ENCODE assay signal across 8 mouse cellular contexts in the genomic region with DNA sequence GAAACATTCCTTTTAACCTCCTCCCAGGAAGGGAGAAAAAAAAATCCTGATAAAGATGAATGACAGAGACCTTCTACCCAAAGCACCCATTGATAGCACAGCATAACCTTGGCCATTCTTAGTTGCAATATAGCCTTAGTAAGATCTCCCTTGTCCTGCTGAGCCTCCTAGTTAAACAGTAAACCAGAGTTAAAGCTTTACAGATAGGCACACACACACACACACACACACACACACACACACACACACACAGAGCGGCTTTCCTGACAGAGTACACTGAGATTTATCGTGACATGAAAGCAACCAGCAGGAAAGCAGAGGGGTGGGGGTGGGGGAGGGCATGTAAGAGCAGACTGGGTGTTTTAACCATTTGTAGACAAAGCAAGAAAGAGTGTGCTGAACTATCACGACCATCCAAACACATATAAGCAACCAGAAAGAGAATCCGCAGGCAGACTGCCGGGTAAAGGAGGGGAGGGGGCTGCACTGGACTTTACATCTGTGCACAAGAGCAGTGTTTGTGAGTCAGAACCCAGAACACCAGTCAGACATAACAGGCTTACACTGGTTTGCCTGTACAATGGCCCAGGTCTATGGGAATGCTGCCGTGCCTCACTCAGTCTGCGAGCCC. TPM values are rescaled to one million over a fixed set of nuclear protein-coding genes. Genes with fewer than 3 reads are reported as not detected.
DNase-seq lines count a peak whose midpoint lies in the region; ATAC-seq and TF ChIP-seq lines count a peak whose summit lies in the region.

No protein-coding gene starts in this region.

- no peaks in the 10 kb centered on the region for H3K27me3 ChIP-seq in heart, postnatal 0 days (ENCODE audit: control insufficient read depth, insufficient read depth, low read length)
- H3K27me3 ChIP-seq in hindbrain, embryonic 14.5 days (ENCODE audit: control insufficient read depth, insufficient read depth, low read length), result no peaks in the 10 kb centered on the region
- H3K27me3 ChIP-seq in limb, embryonic 14.5 days (ENCODE audit: control insufficient read depth, insufficient read depth, low read length), result no peaks in the 10 kb centered on the region

- TF ChIP-seq EP300 in heart, postnatal 0 days (IDR thresholded peaks at IDR 0.05; ENCODE audit: low read depth), result no peak

- peak; percentile 17 for DNase-seq in heart, postnatal 0 days (ENCODE audit: low spot score)
- DNase-seq in heart, adult 8-10 months (ENCODE audit: low spot score), result no peak
- DNase-seq in hindbrain, embryonic 14.5 days (ENCODE audit: low spot score), result no peak
- DNase-seq in limb, embryonic 14.5 days (ENCODE audit: low spot score), result no peak
- DNase-seq in retina, postnatal 1 day, result peak; percentile 76
- DNase-seq in Muller cell, postnatal 12 days (ENCODE audit: inconsistent ontology term), result no peak
- no peak for DNase-seq in ovary, postnatal 14 days (ENCODE audit: low spot score)

- ATAC-seq in heart, postnatal 0 days (ENCODE audit: insufficient read depth, low read depth), result no peak
- ATAC-seq in hindbrain, embryonic 14.5 days (ENCODE audit: low FRiP score), result peak; percentile 49; the same call in 1 of the 2 replicates
- 0 out of 2 replicates have a peak, but pooled peaks have one; percentile 23 for ATAC-seq in limb, embryonic 14.5 days (ENCODE audit: low FRiP score, low read depth)
- no peak for ATAC-seq in erythroid progenitor cell, adult 5-6 weeks (replicated peaks; ENCODE audit: low FRiP score, poor library complexity, severe bottlenecking)

- H3K4me1 ChIP-seq in heart, postnatal 0 days (ENCODE audit: control insufficient read depth, insufficient read depth), result peaks cover 27% of the 10 kb centered on the region
- H3K4me1 ChIP-seq in hindbrain, embryonic 14.5 days (replicated peaks; ENCODE audit: control insufficient read depth, insufficient read depth, low read length), result peaks cover 40% of the 10 kb centered on the region
- H3K4me1 ChIP-seq in limb, embryonic 14.5 days (ENCODE audit: control insufficient read depth, insufficient read depth, low read length), result peaks cover 60% of the 10 kb centered on the region

- no peak overlapping the region for H3K27ac ChIP-seq in heart, postnatal 0 days (ENCODE audit: low read depth)
- peak overlapping the region; percentile 43 for H3K27ac ChIP-seq in hindbrain, embryonic 14.5 days
- H3K27ac ChIP-seq in limb, embryonic 14.5 days (replicated peaks; ENCODE audit: low read depth, low read length), result peak overlapping the region; percentile 52; the same call in 1 of the 2 replicates

- H3K36me3 ChIP-seq in heart, postnatal 0 days (replicated peaks; ENCODE audit: control insufficient read depth, insufficient read depth, low read length), result no peaks in the 10 kb centered on the region
- H3K36me3 ChIP-seq in hindbrain, embryonic 14.5 days (replicated peaks; ENCODE audit: control insufficient read depth, insufficient read depth), result no peaks in the 10 kb centered on the region
- H3K36me3 ChIP-seq in limb, embryonic 14.5 days (ENCODE audit: control insufficient read depth, insufficient read depth, low read length), result peaks cover 27% of the 10 kb centered on the region; the same call in 1 of the 2 replicates

- TF ChIP-seq CTCF in heart, postnatal 0 days (IDR thresholded peaks at IDR 0.05; ENCODE audit: low read depth), result no peak

- peak overlapping the region; percentile 24; the same call in 1 of the 2 replicates for H3K4me2 ChIP-seq in heart, postnatal 0 days (ENCODE audit: low read depth, low read length)
- H3K4me2 ChIP-seq in hindbrain, embryonic 14.5 days (replicated peaks), result peak overlapping the region; percentile 14; the same call in 1 of the 2 replicates
- H3K4me2 ChIP-seq in limb, embryonic 14.5 days (replicated peaks; ENCODE audit: low read depth, low read length, severe bottlenecking), result 0 out of 2 replicates have a peak overlapping the region, but pooled peaks have one; percentile 16

- no peak overlapping the region for H3K9ac ChIP-seq in heart, postnatal 0 days (replicated peaks; ENCODE audit: low read depth, low read length)
- no peak overlapping the region for H3K9ac ChIP-seq in hindbrain, embryonic 14.5 days
- H3K9ac ChIP-seq in limb, embryonic 14.5 days (ENCODE audit: low read depth, low read length, severe bottlenecking), result no peak overlapping the region

- WGBS in heart, postnatal 0 days, result 22% methylated on average over 7 of the region's 7 CpGs
- WGBS in hindbrain, embryonic 14.5 days, result 7% methylated on average over 7 of the region's 7 CpGs
- WGBS in limb, embryonic 14.5 days, result 8% methylated on average over 7 of the region's 7 CpGs

- no peaks in the 10 kb centered on the region for H3K9me3 ChIP-seq in heart, postnatal 0 days (replicated peaks; ENCODE audit: control insufficient read depth, low read length)
- no peaks in the 10 kb centered on the region for H3K9me3 ChIP-seq in hindbrain, embryonic 14.5 days (ENCODE audit: control insufficient read depth, low read length)
- no peaks in the 10 kb centered on the region for H3K9me3 ChIP-seq in limb, embryonic 14.5 days (ENCODE audit: control insufficient read depth, low read length)

- no peak overlapping the region for H3K4me3 ChIP-seq in heart, postnatal 0 days (ENCODE audit: low read depth, low read length)
- no peak overlapping the region for H3K4me3 ChIP-seq in hindbrain, embryonic 14.5 days (replicated peaks; ENCODE audit: low read length)
- no peak overlapping the region for H3K4me3 ChIP-seq in limb, embryonic 14.5 days (replicated peaks; ENCODE audit: low read length)

- no peak for TF ChIP-seq POLR2A in limb, embryonic 14.5 days (IDR thresholded peaks at IDR 0.05; ENCODE audit: borderline replicate concordance, extremely low read depth, insufficient read depth, insufficient read length)

RNA-seq across cellular contexts. Expression of a gene that starts 58.7 kb away (rescaled TPM):
- total RNA-seq in heart, postnatal 0 days (2014; rRNA removed; ENCODE audit: low replicate concordance), result 0.77 and 1.0 TPM in 2 replicates
- 0.53 and 0.63 TPM in 2 replicates for polyA plus RNA-seq in heart, postnatal 0 days (2015; fragmentation: Nextera tagmentation; extraction: Ambion mirVana)
- total RNA-seq in heart, adult 8-10 months (2022), result not detected
- polyA plus RNA-seq in hindbrain, embryonic 14.5 days (2014; fragmentation: Nextera tagmentation; extraction: Ambion mirVana), result 1.7 and 2.1 TPM in 2 replicates
- 75.5 and 90.3 TPM in 2 replicates for polyA plus RNA-seq in limb, embryonic 14.5 days (2012; rRNA removed)
- polyA plus RNA-seq in limb, embryonic 14.5 days (2014; fragmentation: Nextera tagmentation; extraction: Ambion mirVana), result 32.0 and 38.9 TPM in 2 replicates
- total RNA-seq in erythroid progenitor cell, adult 5-6 weeks (2015; ENCODE audit: low replicate concordance), result 0.36 TPM in 1 of 2 replicates, not detected in the other
- total RNA-seq in erythroid progenitor cell, adult 5-6 weeks (2017; ENCODE audit: low replicate concordance), result 0.38 TPM in 1 of 2 replicates, not detected in the other

Comparison
In these comparisons a context has a peak if more than half of its experiments do, and no peak if none do; other contexts are left out.
1. DNase-seq: peak in heart, postnatal 0 days (single experiment) and retina, postnatal 1 day (single experiment); none in heart, adult 8-10 months (single experiment), hindbrain, embryonic 14.5 days (single experiment), limb, embryonic 14.5 days (single experiment), Muller cell, postnatal 12 days (single experiment) and ovary, postnatal 14 days (single experiment).
2. ATAC-seq: peak in hindbrain, embryonic 14.5 days (single experiment) and limb, embryonic 14.5 days (single experiment); none in heart, postnatal 0 days (single experiment) and erythroid progenitor cell, adult 5-6 weeks (single experiment).
3. Peak in every context shown above with its lines, with median percentiles within 50 percentile points of each other: H3K4me2 ChIP-seq.